Mouse (Mus musculus): ENCODE results near the gene Surf4. TPM values are rescaled to one million over a fixed set of nuclear protein-coding genes. Genes with fewer than 3 reads are reported as not detected.

Surf4 gene
- polyA plus RNA-seq, 1 experiment from 2014 or later, result 195 TPM

DNA sequence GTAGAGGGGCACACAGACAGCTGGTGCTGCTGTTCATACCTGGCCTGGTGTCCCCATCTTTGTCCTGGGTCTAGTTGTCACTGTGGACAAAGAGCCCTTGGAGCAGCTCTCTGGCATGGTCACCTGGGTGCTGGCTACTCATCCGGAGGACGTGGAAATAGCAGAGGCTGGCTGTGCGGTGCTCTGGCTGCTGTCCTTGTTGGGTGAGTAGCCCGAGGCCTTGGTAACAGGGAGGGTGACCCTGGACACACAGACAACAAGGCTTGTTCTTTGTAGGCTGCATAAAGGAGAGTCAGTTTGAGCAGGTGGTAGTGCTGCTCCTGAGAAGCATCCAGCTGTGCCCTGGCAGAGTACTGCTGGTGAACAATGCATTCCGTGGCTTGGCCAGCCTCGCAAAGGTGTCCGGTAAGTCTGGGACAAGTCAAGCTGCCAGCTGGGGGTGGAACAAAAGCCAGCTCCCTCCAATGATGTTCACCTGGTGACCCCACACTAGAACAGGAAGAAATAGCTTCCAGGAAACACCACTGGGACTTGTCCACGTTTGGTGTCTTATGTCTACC lies 17.7 kb upstream of the Surf4 start:
- H3K4me2 ChIP-seq, result no peak overlapping the region
- DNase-seq, result no peak
- no peaks in the 10 kb centered on the region for H3K27me3 ChIP-seq (ENCODE audit: insufficient read depth, low read length)
- ATAC-seq (ENCODE audit: insufficient read depth), result no peak
- no peak for TF ChIP-seq CTCF (IDR thresholded peaks at IDR 0.05; ENCODE audit: low read depth)
- no peak overlapping the region for H3K4me3 ChIP-seq (ENCODE audit: low read depth, low read length)
- no peak overlapping the region for H3K27ac ChIP-seq (ENCODE audit: low read depth)
- H3K9ac ChIP-seq, result no peak overlapping the region
- no peaks in the 10 kb centered on the region for H3K4me1 ChIP-seq (ENCODE audit: insufficient read depth)
- H3K9me3 ChIP-seq (ENCODE audit: low read depth, low read length), result no peaks in the 10 kb centered on the region
- H3K36me3 ChIP-seq (ENCODE audit: insufficient read depth), result peaks cover 68% of the 10 kb centered on the region
- WGBS, result 90% methylated on average over 8 of the region's 8 CpGs

- H3K4me2 ChIP-seq, result no peak overlapping the region
- ATAC-seq (ENCODE audit: insufficient read depth), result no peak
- no peaks in the 10 kb centered on the region for H3K4me1 ChIP-seq (ENCODE audit: insufficient read depth)
- no peaks in the 10 kb centered on the region for H3K9me3 ChIP-seq (ENCODE audit: low read depth, low read length)
- H3K27ac ChIP-seq (ENCODE audit: low read depth), result no peak overlapping the region
- no peak for DNase-seq
- no peak overlapping the region for H3K9ac ChIP-seq
- TF ChIP-seq CTCF (IDR thresholded peaks at IDR 0.05; ENCODE audit: low read depth), result no peak
- H3K4me3 ChIP-seq (ENCODE audit: low read depth, low read length), result no peak overlapping the region
- 82% methylated on average over 2 of the region's 2 CpGs for WGBS
- H3K36me3 ChIP-seq (ENCODE audit: insufficient read depth), result peaks cover 58% of the 10 kb centered on the region
- H3K27me3 ChIP-seq (ENCODE audit: insufficient read depth, low read length), result no peaks in the 10 kb centered on the region
Observed at GRCm38 (mm10) chr2:26950411-26950810, 16.7 kb upstream of the Surf4 start.

DNA sequence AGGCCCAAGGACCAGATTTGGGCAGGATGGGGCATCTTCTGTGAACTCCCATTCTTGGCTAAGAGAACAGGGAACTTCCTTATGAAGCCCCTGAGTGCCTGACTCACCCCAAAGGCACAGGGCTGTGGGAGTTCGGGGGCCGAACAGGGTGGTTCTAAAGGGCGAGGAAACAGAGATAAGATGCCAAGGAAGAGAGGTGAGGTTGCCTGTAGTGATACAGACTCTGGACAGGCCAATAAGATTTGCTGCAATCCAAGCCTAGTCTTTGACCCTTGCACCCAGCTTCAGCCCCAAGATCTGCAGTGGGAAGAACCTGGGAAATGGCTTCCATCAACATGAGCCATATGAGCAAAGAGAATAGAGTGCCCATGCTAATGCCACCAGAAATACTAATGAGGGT lies 9.5 kb upstream of the Surf4 start:
- WGBS, result 71% methylated on average over 3 of the region's 3 CpGs
- Histone ChIP-seq H3K27me3 (ENCODE audit: insufficient read depth, low read length) (no peaks in the 10 kb centered on the region), H3K4me1 (ENCODE audit: insufficient read depth) (no peaks in the 10 kb centered on the region), H3K27ac (ENCODE audit: low read depth) (no peak overlapping the region), H3K36me3 (ENCODE audit: insufficient read depth) (peaks cover 3% of the 10 kb centered on the region; the same call in 1 of the 2 replicates), H3K9ac (no peak overlapping the region), H3K9me3 (ENCODE audit: low read depth, low read length) (no peaks in the 10 kb centered on the region), H3K4me3 (ENCODE audit: low read depth, low read length) (no peak overlapping the region), H3K4me2 (no peak overlapping the region)
- ATAC-seq (ENCODE audit: insufficient read depth), result no peak
- no peak for TF ChIP-seq CTCF (IDR thresholded peaks at IDR 0.05; ENCODE audit: low read depth)
- DNase-seq, result no peak

DNA sequence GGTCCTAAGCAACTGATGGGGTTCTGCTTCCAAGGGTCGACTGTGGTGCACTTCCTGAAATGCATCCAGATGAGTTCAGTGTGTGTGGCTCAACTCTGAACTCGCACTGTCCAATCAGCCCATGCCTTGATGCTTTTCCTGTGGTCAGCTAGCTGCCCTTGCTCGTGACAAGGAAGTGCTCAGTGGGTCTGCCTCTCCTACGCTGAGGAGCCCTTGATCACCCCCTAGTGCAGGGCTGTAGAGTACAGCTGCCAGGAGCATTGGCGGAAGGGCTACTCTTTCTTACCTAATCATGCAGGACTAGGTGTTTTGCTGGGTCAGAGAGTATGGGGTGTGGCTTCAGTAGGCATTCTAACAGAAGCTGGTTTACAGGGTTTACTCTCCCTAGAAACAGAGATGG lies 7.8 kb upstream of the Surf4 start:
- Histone ChIP-seq H3K9me3 (ENCODE audit: low read depth, low read length) (no peaks in the 10 kb centered on the region), H3K4me1 (ENCODE audit: insufficient read depth) (no peaks in the 10 kb centered on the region), H3K36me3 (ENCODE audit: insufficient read depth) (no peaks in the 10 kb centered on the region), H3K9ac (no peak overlapping the region), H3K27me3 (ENCODE audit: insufficient read depth, low read length) (no peaks in the 10 kb centered on the region), H3K4me2 (no peak overlapping the region), H3K27ac (ENCODE audit: low read depth) (no peak overlapping the region), H3K4me3 (ENCODE audit: low read depth, low read length) (no peak overlapping the region)
- no peak for TF ChIP-seq CTCF (IDR thresholded peaks at IDR 0.05; ENCODE audit: low read depth)
- DNase-seq, result no peak
- whole genome bisulfite sequencing, result 29% methylated on average over 5 of the region's 5 CpGs
- no peak for ATAC-seq (ENCODE audit: insufficient read depth)

DNA sequence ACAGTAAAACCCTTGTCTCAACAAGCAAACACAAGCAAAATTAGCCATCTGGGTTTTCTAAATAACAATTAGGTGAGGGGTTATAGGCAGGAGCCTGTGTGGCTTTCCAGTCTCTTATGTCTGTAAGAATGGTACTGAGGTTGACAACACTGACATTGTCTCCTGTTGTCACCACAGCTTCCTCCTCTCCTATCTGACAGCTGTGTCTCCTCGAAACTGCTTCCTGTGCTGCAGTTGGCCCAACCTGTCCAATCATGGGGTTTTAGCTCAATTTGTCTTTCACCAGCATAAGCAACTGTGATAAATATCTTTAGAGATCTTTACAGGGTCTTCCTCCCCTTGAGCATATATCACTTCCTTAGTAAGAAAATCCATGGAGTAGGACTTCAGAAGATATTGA lies 2.7 kb upstream of the Surf4 start:
- 55% methylated on average over 1 of the region's 1 CpGs for WGBS
- no peak for ATAC-seq (ENCODE audit: insufficient read depth)
- TF ChIP-seq CTCF (IDR thresholded peaks at IDR 0.05; ENCODE audit: low read depth), result no peak

GRCm38 (mm10) chr2:26935286-26935685 lies 1.6 kb upstream of the Surf4 start:
- Histone ChIP-seq H3K4me1 (ENCODE audit: insufficient read depth) (peaks cover 6% of the 10 kb centered on the region), H3K27ac (ENCODE audit: low read depth) (no peak overlapping the region), H3K4me2 (no peak overlapping the region), H3K36me3 (ENCODE audit: insufficient read depth) (peaks cover 14% of the 10 kb centered on the region), H3K9me3 (ENCODE audit: low read depth, low read length) (no peaks in the 10 kb centered on the region), H3K9ac (no peak overlapping the region), H3K27me3 (ENCODE audit: insufficient read depth, low read length) (no peaks in the 10 kb centered on the region), H3K4me3 (ENCODE audit: low read depth, low read length) (no peak overlapping the region)
- ATAC-seq (ENCODE audit: insufficient read depth) (no peak), DNase-seq (no peak)
- 93% methylated on average over 2 of the region's 2 CpGs for WGBS
- TF ChIP-seq CTCF (IDR thresholded peaks at IDR 0.05; ENCODE audit: low read depth), result no peak

More for the DNA sequence above, 2.7 kb upstream of the Surf4 start:
- Histone ChIP-seq H3K27me3 (ENCODE audit: insufficient read depth, low read length) (no peaks in the 10 kb centered on the region), H3K36me3 (ENCODE audit: insufficient read depth) (peaks cover 2% of the 10 kb centered on the region), H3K4me1 (ENCODE audit: insufficient read depth) (peaks cover 6% of the 10 kb centered on the region), H3K9me3 (ENCODE audit: low read depth, low read length) (no peaks in the 10 kb centered on the region), H3K9ac (no peak overlapping the region), H3K4me2 (no peak overlapping the region), H3K27ac (ENCODE audit: low read depth) (no peak overlapping the region), H3K4me3 (ENCODE audit: low read depth, low read length) (no peak overlapping the region)
- DNase-seq, result no peak

GRCm38 (mm10) chr2:26932473-26933303 lies 1.0 kb downstream of the Surf4 start:
- H3K27me3 ChIP-seq (ENCODE audit: insufficient read depth, low read length), result no peaks in the 10 kb centered on the region
- H3K36me3 ChIP-seq (ENCODE audit: insufficient read depth), result peaks cover 38% of the 10 kb centered on the region
- no peaks in the 10 kb centered on the region for H3K9me3 ChIP-seq (ENCODE audit: low read depth, low read length)
- H3K4me1 ChIP-seq (ENCODE audit: insufficient read depth), result peaks cover 6% of the 10 kb centered on the region
- under 1% methylated on average over 46 of the region's 49 CpGs for WGBS
- peak overlapping the region; percentile 98 for H3K4me3 ChIP-seq (ENCODE audit: low read depth, low read length)
- peak overlapping the region; percentile 88 for H3K27ac ChIP-seq (ENCODE audit: low read depth)
- H3K9ac ChIP-seq, result peak overlapping the region; percentile 99
- TF ChIP-seq CTCF (IDR thresholded peaks at IDR 0.05; ENCODE audit: low read depth), result no peak
- ATAC-seq (ENCODE audit: insufficient read depth), result no peak; the same call in 1 of the 2 replicates
- H3K4me2 ChIP-seq, result peak overlapping the region; percentile 72
- peak; percentile 37 for DNase-seq

Data from lung, embryonic 14.5 days (tissue).